ENCODE assay signal across 27 mouse cellular contexts in the genomic region with DNA sequence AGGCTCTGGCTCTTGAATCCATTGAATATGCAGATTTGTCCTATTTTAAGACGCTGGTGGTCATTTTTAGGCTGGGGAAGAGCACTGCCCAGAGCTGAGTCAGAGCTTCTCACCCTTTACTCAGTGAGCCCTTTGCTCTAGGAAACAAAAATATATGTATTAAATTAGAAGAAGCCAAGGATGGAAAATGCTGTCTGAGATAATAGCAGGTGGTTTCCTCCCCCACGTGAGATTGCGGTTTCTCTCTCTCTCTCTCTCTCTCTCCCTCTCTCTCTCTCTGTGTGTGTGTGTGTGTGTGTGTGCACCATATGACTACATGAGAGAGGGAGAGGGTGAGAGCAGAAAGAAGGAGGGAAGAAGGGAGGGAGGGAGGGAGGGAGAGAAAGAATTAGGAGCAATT. TPM values are rescaled to one million over a fixed set of nuclear protein-coding genes. Genes with fewer than 3 reads are reported as not detected.
A peak's percentile ranks its signal among the peaks of the same experiment; 100 is the strongest.
DNase-seq lines count a peak whose midpoint lies in the region; ATAC-seq and TF ChIP-seq lines count a peak whose summit lies in the region.
"Had no signal": no experiment of that assay in that cellular context is flagged by ENCODE, and none has a peak within 500 bp of the region (broad histone marks: within the 10 kb centered on the region; RNA-seq: fewer than 3 reads in every experiment).

No protein-coding gene starts in this region.

- no peaks in the 10 kb centered on the region for H3K27me3 ChIP-seq in G1E (ENCODE audit: insufficient read depth, low read length)
- H3K27me3 ChIP-seq: embryonic facial prominence, embryonic 15.5 days; hindbrain, embryonic 12.5 days; limb, embryonic 15.5 days; midbrain, embryonic 13.5 days had no signal

- TF ChIP-seq CTCF in G1E (IDR thresholded peaks at IDR 0.05; ENCODE audit: low read depth, low read length), result no peak

- H3K9me3 ChIP-seq in G1E (replicated peaks), result no peaks in the 10 kb centered on the region
- H3K9me3 ChIP-seq: embryonic facial prominence, embryonic 15.5 days; hindbrain, embryonic 12.5 days; limb, embryonic 15.5 days; midbrain, embryonic 13.5 days had no signal

- no peaks in the 10 kb centered on the region for H3K36me3 ChIP-seq in G1E (replicated peaks)
- H3K36me3 ChIP-seq: embryonic facial prominence, embryonic 15.5 days; hindbrain, embryonic 12.5 days; limb, embryonic 15.5 days; midbrain, embryonic 13.5 days had no signal

- no peak overlapping the region for H3K4me3 ChIP-seq in G1E (ENCODE audit: low read depth, low read length)
- H3K4me3 ChIP-seq: embryonic facial prominence, embryonic 15.5 days; hindbrain, embryonic 12.5 days; limb, embryonic 15.5 days; midbrain, embryonic 13.5 days had no signal

- ATAC-seq in G1E (ENCODE audit: extremely low read depth, insufficient number of reproducible peaks, low FRiP score, poor library complexity, severe bottlenecking), result peak; percentile 56
- ATAC-seq in erythroblast, adult 5-6 weeks (replicated peaks; ENCODE audit: low FRiP score, poor library complexity, severe bottlenecking), result no peak
- ATAC-seq: activated CD4-positive, CD25-positive, alpha-beta regulatory T cell, adult 4 months; forebrain, embryonic 16.5 days; lung, postnatal 0 days; midbrain, embryonic 13.5 days had no signal

- peaks cover 73% of the 10 kb centered on the region for H3K4me1 ChIP-seq in G1E (ENCODE audit: insufficient read depth, low read depth, low read length)
- H3K4me1 ChIP-seq: embryonic facial prominence, embryonic 15.5 days; hindbrain, embryonic 12.5 days; limb, embryonic 15.5 days; midbrain, embryonic 13.5 days had no signal

- peak; percentile 37 for DNase-seq in thymus, postnatal 14 days
- no peak for DNase-seq in thymus, postnatal 36 days
- DNase-seq in G1E (ENCODE audit: low spot score), result no peak
- DNase-seq in induced T-regulatory cell, adult 2 months (ENCODE audit: low read depth), result peak; percentile 58
- no peak for DNase-seq in cerebellum, adult 11 months
- no peak for DNase-seq in cerebellum, postnatal 25 days
- DNase-seq: adrenal gland, adult 8-10 months; B cell, adult 2 months; cerebellum, adult 2 months; gastrocnemius, postnatal 10 days; heart, postnatal 10 days; kidney, adult 2 months; kidney, postnatal 10 days; left cerebral cortex, postnatal 4 days had no signal

RNA-seq across cellular contexts. Expression of gene Glrp1, which starts 12.5 kb away (rescaled TPM):
- total RNA-seq in G1E (2014; fragmentation: Nextera tagmentation) (not detected in 2 replicates), G1E (2017) (0.16 TPM in 1 of 2 replicates, not detected in the other)
- polyA plus RNA-seq in G1E (2012), result not detected in 2 replicates
- 0.42 TPM in 1 of 2 replicates, not detected in the other for total RNA-seq in erythroblast, adult 5-6 weeks (2015; ENCODE audit: low replicate concordance)
- total RNA-seq in erythroblast, adult 5-6 weeks (2017; ENCODE audit: low replicate concordance), result not detected in 2 replicates
- total RNA-seq: adrenal gland, adult 8-10 months; gastrocnemius, postnatal 10 days; layer of hippocampus, adult 18-20 months; layer of hippocampus, postnatal 14 days; left cerebral cortex, postnatal 4 days; monocyte, adult 5-6 weeks had no signal
- polyA plus RNA-seq: activated CD4-positive, CD25-positive, alpha-beta regulatory T cell, adult 4 months; forebrain, embryonic 16.5 days; hindbrain, embryonic 12.5 days; intestine, embryonic 14.5 days; kidney, adult 2 months; limb, embryonic 15.5 days; midbrain, embryonic 13.5 days; neural tube, embryonic 11.5 days had no signal

Comparison
In these comparisons a context has a peak if more than half of its experiments do, and no peak if none do; other contexts are left out.
1. DNase-seq: peak in thymus, postnatal 14 days (single experiment) and induced T-regulatory cell, adult 2 months (single experiment); none in thymus, postnatal 36 days (0 of 2), G1E (single experiment), cerebellum, adult 11 months (single experiment) and cerebellum, postnatal 25 days (0 of 2).